Mouse (Mus musculus) limb, embryonic 15.5 days (tissue): ENCODE measurements around the gene Vsig2. TPM values are rescaled to one million over a fixed set of nuclear protein-coding genes. Genes with fewer than 3 reads are reported as not detected.

Experiments
- ATAC-seq: fragments of 200-750 bp; cut with Nextera tagmentation; 2 replicates; pipeline ENCODE4 v1.8.0; 2017; ENCODE audit warnings: low read depth, moderate TSS enrichment; ENCODE audit not compliant: insufficient number of reproducible peaks, low FRiP score, low TSS enrichment
- H3K27ac ChIP-seq: fragments of 300-500 bp; sonication (generic); 2 replicates; pipeline ENCODE4 v1.5.1; 2015; ENCODE audit warnings: moderate library complexity, mild to moderate bottlenecking, inconsistent platforms
- H3K27me3 ChIP-seq: fragments of 300-500 bp; sonication (generic); 2 replicates; pipeline ENCODE4 v1.6.1; 2015; ENCODE audit warnings: inconsistent platforms
- H3K36me3 ChIP-seq: fragments of 300-500 bp; sonication (generic); 2 replicates; pipeline ENCODE4 v1.6.1; 2015; ENCODE audit warnings: inconsistent platforms
- H3K4me1 ChIP-seq: fragments of 300-500 bp; sonication (generic); 2 replicates; pipeline ENCODE4 v1.6.1; 2015; ENCODE audit warnings: inconsistent platforms
- H3K4me2 ChIP-seq: fragments of 300-500 bp; sonication (generic); 2 replicates; pipeline ENCODE4 v1.6.1; 2015; ENCODE audit warnings: mild to moderate bottlenecking, inconsistent platforms
- H3K4me3 ChIP-seq: fragments of 300-500 bp; sonication (generic); 2 replicates; pipeline ENCODE4 v1.5.1; 2015; ENCODE audit warnings: mild to moderate bottlenecking, inconsistent platforms
- H3K9ac ChIP-seq: fragments of 300-500 bp; sonication (generic); 2 replicates; pipeline ENCODE4 v1.6.1; 2015; ENCODE audit warnings: inconsistent platforms
- H3K9me3 ChIP-seq: fragments of 300-500 bp; sonication (generic); 2 replicates; pipeline ENCODE4 v1.6.1; 2016; ENCODE audit warnings: inconsistent platforms
- WGBS: fragments of 180-500 bp; shearing (Covaris S2); methylation state at CpG from one replicate; pipeline ENCODE4 v1.1.7; 2015; 5-methylcytosine and 5-hydroxymethylcytosine counted together
- polyA plus RNA-seq: library from polyadenylated mRNA; unstranded; fragments of >200 nt; fragmentation: Nextera tagmentation; extraction: Ambion mirVana; gene quantifications from 2 replicates; pipeline ENCODE4 v1.2.1, GENCODE M21; 2015

The Vsig2 gene
- polyA plus RNA-seq: 0.83 and 2.0 TPM in 2 replicates

DNA sequence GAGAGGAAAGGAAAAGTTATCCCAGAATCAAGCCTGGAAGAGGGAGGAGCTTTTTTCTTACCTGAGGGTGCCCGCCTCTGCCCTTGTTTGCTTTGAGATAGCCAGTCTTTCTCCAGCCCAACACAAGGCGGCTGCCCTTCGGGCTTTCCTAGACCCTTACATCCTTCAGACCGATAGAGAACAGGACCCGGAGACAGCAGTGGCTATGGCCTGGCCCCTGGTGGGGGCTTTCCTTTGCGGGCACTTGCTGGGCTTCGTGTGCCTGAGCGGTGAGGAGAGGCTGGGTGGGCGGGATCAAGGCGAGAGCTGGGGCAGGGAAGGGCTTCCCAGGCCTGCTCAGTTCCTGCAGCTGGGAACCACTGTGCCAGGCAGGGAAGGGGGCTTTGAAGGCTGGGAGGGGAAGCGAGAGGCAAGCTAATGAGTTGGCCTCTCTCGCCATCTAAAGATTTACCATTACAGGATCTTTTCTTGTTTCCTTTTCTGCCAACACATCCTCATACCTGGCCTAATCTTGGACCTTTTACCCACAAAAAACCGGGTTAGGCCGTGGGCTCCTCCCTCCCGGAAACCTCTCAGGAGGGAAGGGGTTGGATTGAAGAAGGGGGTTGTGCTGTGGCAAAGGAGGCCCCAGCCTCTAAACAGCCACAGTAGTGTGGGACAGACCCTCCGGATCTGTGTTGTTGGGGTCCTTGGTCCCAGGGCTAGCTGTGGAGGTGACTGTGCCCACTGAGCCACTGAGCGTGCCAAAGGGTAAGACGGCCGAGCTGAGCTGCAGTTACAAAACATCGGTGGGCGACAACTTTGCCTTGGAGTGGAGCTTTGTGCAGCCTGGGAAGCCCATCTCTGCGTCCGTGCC, at the start of gene Vsig2:
Gene Vsig2 (plus strand): TSS at position 86 of the 856 bp plus-strand sequence.
- Histone ChIP-seq H3K4me1 (peaks cover 11% of the 10 kb centered on the region), H3K9ac (no peak within 1 kb of the TSS), H3K27me3 (peaks cover 28% of the 10 kb centered on the region), H3K4me3 (no peak within 1 kb of the TSS), H3K4me2 (no peak within 1 kb of the TSS), H3K27ac (no peak within 1 kb of the TSS), H3K36me3 (no peaks in the 10 kb centered on the region), H3K9me3 (no peaks in the 10 kb centered on the region)
- ATAC-seq: peak; percentile 22; the same call in 1 of the 2 replicates
- WGBS: 57% methylated on average over 23 of the region's 23 CpGs

DNA sequence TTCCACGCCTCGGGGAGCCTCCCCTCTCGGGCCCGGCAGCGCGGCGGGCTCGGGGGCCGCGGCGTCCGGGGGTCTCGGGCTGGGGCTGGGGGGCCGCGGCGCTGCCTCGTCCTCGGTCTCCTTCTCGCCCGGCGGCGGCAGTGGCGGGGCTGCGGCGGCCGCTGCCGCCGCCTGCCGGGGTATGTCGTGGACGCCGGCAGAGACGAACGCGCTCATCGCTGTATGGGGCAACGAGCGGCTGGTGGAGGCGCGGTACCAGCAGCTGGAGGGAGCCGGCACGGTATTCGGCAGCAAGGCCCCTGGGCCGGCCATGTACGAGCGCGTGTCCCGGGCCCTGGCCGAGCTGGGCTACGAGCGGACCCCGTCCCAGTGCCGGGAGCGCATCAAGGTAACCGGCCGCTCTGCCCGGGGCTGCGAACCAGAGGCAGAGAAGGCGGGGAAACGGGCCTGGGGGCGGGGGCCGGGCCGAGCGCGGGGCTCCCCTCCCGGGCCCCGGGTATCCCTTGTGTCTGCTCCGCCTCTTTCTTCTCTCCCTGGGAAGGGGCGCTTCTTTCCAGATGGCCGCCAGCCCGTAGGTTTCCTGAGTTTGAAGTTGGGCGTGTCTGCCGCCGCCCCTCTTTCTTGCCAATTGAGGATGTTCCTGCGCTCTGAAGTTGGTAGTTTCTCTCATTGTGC, 49.5 kb upstream of the Vsig2 start:
- Histone ChIP-seq H3K4me1 (peaks cover 9% of the 10 kb centered on the region), H3K4me2 (peak overlapping the region; percentile 72), H3K9ac (peak overlapping the region; percentile 93), H3K36me3 (peaks cover 3% of the 10 kb centered on the region; the same call in 1 of the 2 replicates), H3K27me3 (no peaks in the 10 kb centered on the region), H3K27ac (peak overlapping the region; percentile 100), H3K4me3 (peak overlapping the region; percentile 96), H3K9me3 (no peaks in the 10 kb centered on the region)
- 0% methylated on average over 57 of the region's 75 CpGs for WGBS
- peak; percentile 55 for ATAC-seq

DNA sequence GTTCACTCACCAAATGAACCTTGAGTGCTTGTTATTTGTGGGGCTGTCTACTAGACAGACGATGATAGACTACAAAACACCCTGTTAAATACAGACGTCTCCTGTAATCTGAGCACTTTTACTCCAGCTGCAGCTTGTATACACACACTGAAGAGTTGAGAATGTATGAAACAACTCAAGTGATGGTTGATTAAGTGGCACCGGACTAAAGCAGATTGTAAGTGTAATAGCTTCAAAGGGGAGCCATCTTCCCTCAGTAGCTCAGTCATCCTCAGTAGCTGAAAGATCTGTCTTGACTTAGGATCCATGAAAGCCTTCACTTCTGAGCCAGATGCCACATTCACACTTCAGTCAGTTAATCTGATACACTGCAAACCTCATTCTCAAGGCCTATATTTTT, 43.3 kb upstream of the Vsig2 start:
- no peak overlapping the region for H3K4me2 ChIP-seq
- 40% methylated on average over 3 of the region's 3 CpGs for WGBS
- H3K36me3 ChIP-seq: peaks cover 3% of the 10 kb centered on the region; the same call in 1 of the 2 replicates
- H3K4me3 ChIP-seq: no peak overlapping the region
- H3K27ac ChIP-seq: no peak overlapping the region
- no peak overlapping the region for H3K9ac ChIP-seq
- no peaks in the 10 kb centered on the region for H3K9me3 ChIP-seq
- no peak for ATAC-seq
- no peaks in the 10 kb centered on the region for H3K27me3 ChIP-seq
- no peaks in the 10 kb centered on the region; the same call in 1 of the 2 replicates for H3K4me1 ChIP-seq

DNA sequence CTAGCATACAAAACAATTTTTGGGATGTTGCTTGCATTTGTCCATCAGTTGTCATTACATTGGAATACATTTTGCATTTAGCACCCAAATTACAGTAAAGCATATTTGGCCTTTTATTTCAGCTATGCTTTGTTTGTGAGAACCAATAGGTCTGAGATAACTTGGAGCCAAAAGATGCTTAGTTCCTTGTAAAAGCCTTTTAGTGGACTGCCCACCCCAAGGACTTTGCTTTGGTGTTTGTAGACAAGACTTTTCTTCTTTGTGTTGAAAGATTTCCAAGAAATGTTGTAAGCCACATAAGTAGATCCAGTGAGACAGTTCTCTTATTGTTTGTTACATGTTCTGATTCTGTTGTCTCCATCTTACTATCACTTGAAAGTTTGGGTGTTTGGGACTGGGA, 42.7 kb upstream of the Vsig2 start:
- H3K9ac ChIP-seq: no peak overlapping the region
- no peak overlapping the region for H3K4me2 ChIP-seq
- no peaks in the 10 kb centered on the region for H3K9me3 ChIP-seq
- H3K4me3 ChIP-seq: no peak overlapping the region
- H3K36me3 ChIP-seq: peaks cover 3% of the 10 kb centered on the region; the same call in 1 of the 2 replicates
- H3K4me1 ChIP-seq: no peaks in the 10 kb centered on the region
- no peak overlapping the region for H3K27ac ChIP-seq
- H3K27me3 ChIP-seq: no peaks in the 10 kb centered on the region
- ATAC-seq: no peak

DNA sequence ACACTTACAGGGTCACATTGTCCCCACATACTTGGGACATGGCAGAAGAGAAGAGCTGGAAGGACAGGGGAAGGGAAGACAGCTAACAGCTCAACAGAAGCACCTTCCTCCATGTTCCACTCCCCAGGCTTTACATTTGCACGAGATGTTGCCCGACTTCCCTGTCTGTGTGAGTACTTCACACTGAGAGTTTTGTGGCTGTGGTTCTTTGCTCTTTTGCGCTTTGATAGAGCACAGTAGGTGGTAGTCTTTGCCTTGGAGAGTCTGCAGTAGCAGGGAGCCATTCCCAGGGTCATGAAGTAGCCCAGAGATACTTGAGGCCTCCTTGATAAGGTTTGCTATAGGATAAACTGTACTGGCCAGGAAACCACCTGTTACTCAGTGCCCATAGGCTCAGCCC, 38.9 kb upstream of the Vsig2 start:
- 82% methylated on average over 3 of the region's 3 CpGs for WGBS

DNA sequence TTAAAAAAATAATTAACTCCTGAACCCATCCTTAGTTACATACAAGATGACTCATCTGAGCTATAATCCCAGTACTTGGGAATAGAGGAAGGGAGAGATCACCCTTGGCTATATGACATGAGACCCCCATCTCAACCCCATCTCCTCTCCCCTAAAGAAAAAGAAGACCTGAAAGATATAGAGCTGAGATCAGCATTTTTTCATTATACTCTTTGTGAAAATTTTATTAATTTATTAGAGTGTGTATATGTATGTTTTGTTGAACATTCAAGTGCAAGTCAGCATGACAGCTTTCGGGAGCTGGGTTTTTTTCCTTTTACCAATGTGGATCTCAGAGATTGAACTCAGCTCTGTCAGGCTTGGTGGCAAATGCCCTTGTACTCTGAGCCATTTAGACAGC, 37.9 kb upstream of the Vsig2 start:
- no peak overlapping the region for H3K4me3 ChIP-seq
- no peak overlapping the region for H3K27ac ChIP-seq
- no peaks in the 10 kb centered on the region for H3K36me3 ChIP-seq
- no peaks in the 10 kb centered on the region for H3K27me3 ChIP-seq
- H3K4me1 ChIP-seq: no peaks in the 10 kb centered on the region
- H3K4me2 ChIP-seq: no peak overlapping the region
- ATAC-seq: no peak
- WGBS: 98% methylated on average over 1 of the region's 1 CpGs
- no peaks in the 10 kb centered on the region for H3K9me3 ChIP-seq
- no peak overlapping the region for H3K9ac ChIP-seq

More for the DNA sequence above, 38.9 kb upstream of the Vsig2 start:
- H3K9ac ChIP-seq: no peak overlapping the region
- no peak overlapping the region for H3K4me2 ChIP-seq
- H3K9me3 ChIP-seq: no peaks in the 10 kb centered on the region
- H3K36me3 ChIP-seq: no peaks in the 10 kb centered on the region
- no peak for ATAC-seq
- no peaks in the 10 kb centered on the region for H3K27me3 ChIP-seq
- no peak overlapping the region for H3K27ac ChIP-seq
- H3K4me3 ChIP-seq: no peak overlapping the region
- H3K4me1 ChIP-seq: no peaks in the 10 kb centered on the region

DNA sequence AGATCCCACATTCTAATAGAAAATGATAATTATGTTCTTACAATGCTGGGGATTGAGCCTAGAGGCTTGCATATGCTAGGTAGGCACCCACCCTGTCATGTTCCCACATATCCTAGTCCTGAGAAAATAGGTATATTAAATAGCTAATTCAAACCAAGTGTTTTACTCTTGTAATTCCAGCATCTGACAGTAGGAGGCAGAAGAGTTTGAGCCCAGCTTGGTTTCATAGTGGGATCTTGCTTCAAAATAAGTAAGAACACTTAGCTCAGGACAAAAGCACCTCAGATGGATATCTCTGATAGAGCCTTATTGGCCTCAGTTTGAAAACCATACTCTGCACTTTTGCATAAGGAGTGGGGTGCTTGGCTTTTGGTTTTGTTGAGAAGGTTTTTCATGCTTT, 34.7 kb upstream of the Vsig2 start:
- Histone ChIP-seq H3K4me3 (no peak overlapping the region), H3K27ac (no peak overlapping the region), H3K4me1 (no peaks in the 10 kb centered on the region), H3K9me3 (no peaks in the 10 kb centered on the region), H3K36me3 (no peaks in the 10 kb centered on the region), H3K9ac (no peak overlapping the region), H3K4me2 (no peak overlapping the region), H3K27me3 (no peaks in the 10 kb centered on the region)
- no peak for ATAC-seq

DNA sequence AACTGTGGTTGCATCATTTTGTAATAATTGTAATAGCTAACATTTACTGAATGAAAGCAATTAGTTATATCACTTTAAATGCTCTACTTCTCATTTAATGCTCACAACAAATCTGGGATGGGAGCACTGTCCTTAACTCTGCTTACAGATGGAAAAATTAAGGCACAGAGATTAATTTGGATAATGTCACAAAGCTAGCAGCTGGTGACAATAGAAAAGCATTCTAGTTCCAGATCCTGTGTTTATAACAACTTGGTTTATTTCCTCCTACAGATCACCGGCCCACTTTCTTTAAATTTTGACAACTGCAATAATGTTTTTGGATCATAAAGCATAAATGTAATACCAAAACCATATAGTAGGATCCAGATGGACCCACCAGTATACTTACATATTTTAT, 33.0 kb upstream of the Vsig2 start:
- Histone ChIP-seq H3K4me1 (no peaks in the 10 kb centered on the region), H3K9me3 (no peaks in the 10 kb centered on the region), H3K27ac (no peak overlapping the region), H3K4me2 (no peak overlapping the region), H3K9ac (no peak overlapping the region), H3K27me3 (no peaks in the 10 kb centered on the region), H3K36me3 (no peaks in the 10 kb centered on the region), H3K4me3 (no peak overlapping the region)
- ATAC-seq: no peak
- 70% methylated on average over 1 of the region's 1 CpGs for WGBS

DNA sequence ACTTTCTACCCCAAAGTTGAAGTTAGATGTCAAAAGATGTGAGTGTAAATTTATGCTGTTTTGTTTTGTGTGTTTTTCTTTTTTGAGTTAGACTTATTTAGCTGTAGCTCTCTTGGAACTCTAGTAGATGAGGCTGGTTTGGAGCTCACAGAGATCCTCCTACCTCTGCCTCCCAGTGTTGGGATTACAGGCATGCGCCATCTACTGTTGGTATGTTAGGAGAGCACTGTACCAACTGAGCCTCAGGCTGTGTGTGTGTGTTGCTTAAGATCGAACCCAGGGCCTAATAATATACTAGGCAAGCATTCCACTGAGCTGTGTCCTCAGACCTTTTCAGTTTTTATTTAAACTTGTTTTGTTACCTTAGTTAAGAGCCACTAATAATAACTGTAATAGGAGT, 27.0 kb upstream of the Vsig2 start:
- 89% methylated on average over 2 of the region's 2 CpGs for WGBS
- H3K27ac ChIP-seq: no peak overlapping the region

DNA sequence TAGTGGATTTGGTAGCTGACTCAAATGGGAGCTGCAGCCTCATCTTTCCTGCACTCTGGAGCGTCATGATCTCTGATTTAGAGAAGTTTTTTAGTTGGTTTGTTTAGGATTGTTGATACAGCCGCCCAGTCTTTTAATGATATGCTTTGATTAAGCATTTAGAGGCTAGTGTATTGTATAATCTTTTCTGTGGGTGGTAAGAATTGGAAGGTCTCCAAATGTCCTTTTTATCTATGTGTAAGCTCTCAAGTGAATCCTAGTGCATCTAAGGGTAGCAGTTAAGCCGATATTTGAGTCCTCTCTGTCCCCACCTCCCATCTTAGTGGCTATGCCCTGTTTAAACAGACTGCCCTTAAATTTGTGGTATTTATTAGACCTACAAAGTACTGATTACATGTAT, 24.6 kb upstream of the Vsig2 start:
- WGBS: 84% methylated on average over 3 of the region's 3 CpGs
- Histone ChIP-seq H3K36me3 (peaks cover 8% of the 10 kb centered on the region; the same call in 1 of the 2 replicates), H3K27ac (no peak overlapping the region), H3K4me2 (no peak overlapping the region), H3K9ac (no peak overlapping the region), H3K4me3 (no peak overlapping the region), H3K9me3 (no peaks in the 10 kb centered on the region), H3K4me1 (no peaks in the 10 kb centered on the region), H3K27me3 (no peaks in the 10 kb centered on the region)
- ATAC-seq: no peak

More for the DNA sequence above, 27.0 kb upstream of the Vsig2 start:
- Histone ChIP-seq H3K4me3 (no peak overlapping the region), H3K9me3 (no peaks in the 10 kb centered on the region), H3K36me3 (no peaks in the 10 kb centered on the region), H3K4me2 (no peak overlapping the region), H3K4me1 (no peaks in the 10 kb centered on the region), H3K27me3 (no peaks in the 10 kb centered on the region), H3K9ac (no peak overlapping the region)
- no peak for ATAC-seq

DNA sequence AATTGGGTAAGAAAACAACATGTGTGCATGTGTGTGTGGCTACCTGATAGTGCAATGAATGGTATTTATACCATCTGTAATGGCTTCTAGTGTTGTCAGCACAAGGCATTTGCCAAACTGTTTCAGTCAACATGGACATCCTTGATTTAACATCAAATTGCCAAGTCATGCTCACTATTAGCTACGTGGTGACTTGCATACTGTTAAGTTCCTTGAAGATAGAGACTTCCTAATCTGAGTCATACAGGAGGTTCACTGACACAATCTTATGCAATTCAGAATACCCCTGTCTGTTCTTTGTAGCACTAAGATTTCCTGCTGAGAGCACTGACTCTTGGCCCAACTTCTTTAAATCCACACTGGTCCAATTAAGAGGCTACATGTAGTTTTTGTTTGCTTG, 21.6 kb upstream of the Vsig2 start:
- Histone ChIP-seq H3K36me3 (peaks cover 32% of the 10 kb centered on the region), H3K27ac (no peak overlapping the region), H3K4me1 (no peaks in the 10 kb centered on the region), H3K9ac (no peak overlapping the region), H3K9me3 (no peaks in the 10 kb centered on the region), H3K4me3 (no peak overlapping the region), H3K27me3 (no peaks in the 10 kb centered on the region), H3K4me2 (no peak overlapping the region)
- WGBS: 83% methylated on average over 1 of the region's 1 CpGs
- no peak for ATAC-seq

DNA sequence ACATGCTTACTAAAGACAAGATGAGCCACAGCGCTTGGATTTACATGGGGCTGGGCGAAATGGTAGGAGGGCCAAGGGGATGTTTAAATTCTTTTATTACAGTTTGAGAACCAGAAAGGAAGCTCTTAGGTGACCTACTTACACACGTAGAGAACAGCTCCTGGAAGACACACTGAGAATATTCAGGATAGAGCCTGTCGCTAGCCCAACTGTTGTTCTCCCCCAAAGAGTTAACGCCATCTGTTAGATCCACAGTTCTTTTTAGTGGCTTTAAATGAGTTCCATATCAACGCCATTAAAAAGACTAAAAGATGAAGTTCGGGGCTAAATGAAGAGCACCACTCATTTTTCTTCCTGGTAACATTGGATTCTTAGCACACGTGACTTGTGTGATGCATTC, 20.1 kb upstream of the Vsig2 start:
- WGBS: 88% methylated on average over 8 of the region's 8 CpGs
- Histone ChIP-seq H3K4me2 (no peak overlapping the region), H3K9me3 (no peaks in the 10 kb centered on the region), H3K27ac (no peak overlapping the region), H3K4me1 (no peaks in the 10 kb centered on the region), H3K27me3 (no peaks in the 10 kb centered on the region), H3K4me3 (no peak overlapping the region), H3K9ac (no peak overlapping the region), H3K36me3 (peaks cover 43% of the 10 kb centered on the region)
- no peak for ATAC-seq
